Mouse (Mus musculus) midbrain, postnatal 0 days (tissue): ENCODE results near the gene Ccdc34. TPM values are rescaled to one million over a fixed set of nuclear protein-coding genes. Genes with fewer than 3 reads are reported as not detected.

Experiments used
- ATAC-seq: fragments of 200-750 bp; cut with Nextera tagmentation; 2 replicates; pipeline ENCODE4 v1.8.0; 2017; ENCODE audit warnings: moderate number of reproducible peaks, mild to moderate bottlenecking, moderate TSS enrichment, moderate library complexity; ENCODE audit not compliant: low FRiP score
- DNase-seq: peaks from one replicate; pipeline ENCODE4 v3.0.0-alpha.2; 2015; ENCODE audit warnings: low spot score
- H3K27ac ChIP-seq: fragments of 300-500 bp; sonication (generic); 2 replicates; pipeline ENCODE4 v1.5.1; 2014; ENCODE audit warnings: low read depth, mild to moderate bottlenecking, low read length, mixed read lengths
- H3K27me3 ChIP-seq: fragments of 300-500 bp; sonication (generic); 2 replicates; pipeline ENCODE4 v1.6.1; 2014; ENCODE audit warnings: low read length, control low read depth, mixed read lengths; ENCODE audit not compliant: insufficient read depth
- H3K36me3 ChIP-seq: fragments of 300-500 bp; sonication (generic); 2 replicates; pipeline ENCODE4 v1.6.1; 2014; ENCODE audit warnings: low read length, control low read depth, mixed read lengths; ENCODE audit not compliant: insufficient read depth
- H3K4me1 ChIP-seq: fragments of 300-500 bp; sonication (generic); 2 replicates; pipeline ENCODE4 v1.6.1; 2014; ENCODE audit warnings: mild to moderate bottlenecking, control low read depth, antibody characterized with exemption, low read length, mixed read lengths; ENCODE audit not compliant: insufficient read depth
- H3K4me2 ChIP-seq: fragments of 300-500 bp; sonication (generic); 2 replicates; pipeline ENCODE4 v1.6.1; 2014; ENCODE audit warnings: low read depth, mild to moderate bottlenecking, low read length, mixed read lengths; ENCODE audit not compliant: poor library complexity, severe bottlenecking
- H3K4me3 ChIP-seq: fragments of 300-500 bp; sonication (generic); 2 replicates; pipeline ENCODE4 v1.5.1; 2014; ENCODE audit warnings: low read depth, mild to moderate bottlenecking, low read length, moderate library complexity
- H3K9ac ChIP-seq: fragments of 300-500 bp; sonication (generic); replicated peaks from 2 replicates; pipeline ENCODE4 v1.6.1; 2014; ENCODE audit warnings: mild to moderate bottlenecking, low read length, moderate library complexity, mixed read lengths; ENCODE audit not compliant: poor library complexity, severe bottlenecking
- H3K9me3 ChIP-seq: fragments of 300-500 bp; sonication (generic); 2 replicates; pipeline ENCODE4 v1.6.1; 2016; ENCODE audit warnings: low read length, control low read depth
- CTCF ChIP-seq: IDR thresholded peaks from 2 replicates; pipeline ENCODE4 v1.5.1; 2016; ENCODE audit warnings: antibody characterized with exemption, mild to moderate bottlenecking
- WGBS: fragments of 180-500 bp; shearing (Covaris S2); extraction: QIAGEN DNeasy Blood & Tissue Kit; methylation state at CpG from one replicate; pipeline ENCODE4 v1.1.7; 2014; 5-methylcytosine and 5-hydroxymethylcytosine counted together
- polyA plus RNA-seq: library from polyadenylated mRNA; unstranded; fragments of >200 nt; fragmentation: Nextera tagmentation; extraction: Ambion mirVana; gene quantifications from 2 replicates; pipeline ENCODE4 v1.2.1, GENCODE M21; 2015
- total RNA-seq: library from RNA; depleted of rRNA; stranded (reverse); fragments of >200 nt; gene quantifications from 2 replicates; pipeline ENCODE4 v1.2.3, GENCODE M21; 2014; rRNA removed

The Ccdc34 gene
- total and polyA plus RNA-seq, 2 experiments from 2014 or later, result 19.8 to 28.9 TPM

DNA sequence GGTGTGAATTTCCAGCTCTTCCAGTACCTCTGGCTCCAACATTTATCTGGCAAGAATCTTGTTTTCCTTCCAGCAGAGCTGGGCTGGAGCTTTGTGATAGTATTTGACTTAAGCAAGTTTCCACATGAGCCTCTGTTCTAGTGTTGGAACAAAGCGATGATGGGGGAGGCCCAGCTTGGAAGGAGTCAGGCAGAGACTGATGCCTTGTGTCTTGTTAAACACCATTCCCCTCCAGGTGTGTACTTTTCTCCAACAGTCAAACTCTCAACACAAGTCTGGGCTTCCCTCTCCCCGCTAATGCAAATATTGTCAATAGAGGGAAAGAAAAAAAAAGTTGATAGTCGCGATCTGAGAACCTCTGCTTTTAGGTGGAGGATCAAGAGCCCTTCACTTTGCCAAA, 196.7 kb downstream of the Ccdc34 start:
- Histone ChIP-seq H3K4me2 (no peak overlapping the region), H3K9ac (no peak overlapping the region), H3K9me3 (no peaks in the 10 kb centered on the region), H3K4me1 (no peaks in the 10 kb centered on the region), H3K27me3 (no peaks in the 10 kb centered on the region), H3K4me3 (no peak overlapping the region), H3K27ac (no peak overlapping the region), H3K36me3 (no peaks in the 10 kb centered on the region)
- 89% methylated on average over 4 of the region's 4 CpGs for WGBS
- no peak for TF ChIP-seq CTCF
- DNase-seq (no peak), ATAC-seq (no peak)

DNA sequence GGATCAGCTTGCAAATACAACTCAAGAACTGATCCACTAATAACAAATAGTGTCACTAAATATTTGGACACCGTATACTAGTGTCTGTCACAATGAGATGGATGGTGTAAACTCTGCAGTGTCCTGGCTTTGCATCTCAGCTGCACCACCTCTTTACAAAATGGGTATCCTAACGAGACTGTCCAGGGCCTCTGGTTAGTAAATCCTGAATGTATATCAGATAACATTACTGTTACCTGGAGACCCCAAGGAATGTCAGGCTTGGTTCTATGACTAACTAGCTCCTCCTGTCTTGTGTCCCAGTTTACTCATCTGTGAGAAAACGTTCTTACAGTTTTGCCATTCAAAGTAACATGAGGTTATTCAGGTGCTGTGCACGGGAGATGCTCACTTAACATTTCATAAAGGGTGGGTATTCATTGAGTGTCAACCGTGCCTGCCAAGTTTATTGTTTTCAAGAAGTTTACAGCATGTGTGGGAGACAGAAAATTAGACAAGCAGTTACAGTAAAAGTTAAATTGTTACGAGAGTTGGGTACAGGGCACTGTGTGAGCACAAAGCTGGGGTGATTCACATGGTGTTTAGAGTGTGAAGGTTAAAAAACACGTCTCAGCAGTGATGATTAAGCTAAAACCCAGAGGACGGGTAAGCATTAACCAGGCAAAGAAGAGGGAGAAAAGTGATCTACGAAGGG, 197.5 kb downstream of the Ccdc34 start:
- Histone ChIP-seq H3K36me3 (no peaks in the 10 kb centered on the region), H3K9me3 (no peaks in the 10 kb centered on the region), H3K27me3 (no peaks in the 10 kb centered on the region), H3K4me2 (no peak overlapping the region), H3K27ac (no peak overlapping the region), H3K4me3 (no peak overlapping the region), H3K9ac (no peak overlapping the region), H3K4me1 (no peaks in the 10 kb centered on the region)
- WGBS, result 66% methylated on average over 9 of the region's 9 CpGs
- no peak for TF ChIP-seq CTCF
- ATAC-seq, result no peak
- no peak for DNase-seq

DNA sequence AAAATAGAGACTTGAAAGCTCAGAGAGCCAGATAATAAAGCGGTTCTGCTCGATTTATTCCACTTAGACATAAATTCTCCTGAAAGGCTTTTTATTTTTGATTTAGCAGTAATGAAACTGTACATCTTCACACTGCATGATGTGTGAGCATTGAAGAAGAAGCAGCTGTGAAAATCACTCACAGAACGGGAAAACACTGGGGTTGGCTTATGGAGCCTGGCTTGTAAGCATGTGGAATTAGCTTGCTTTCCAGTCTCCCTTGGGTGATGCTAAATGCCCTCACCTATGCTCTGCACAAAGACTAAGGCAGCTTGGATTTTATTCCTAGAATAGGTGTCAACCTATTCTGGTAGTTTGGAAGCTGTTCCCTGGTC, 198.1 kb downstream of the Ccdc34 start:
- no peaks in the 10 kb centered on the region for H3K27me3 ChIP-seq
- no peaks in the 10 kb centered on the region for H3K9me3 ChIP-seq
- TF ChIP-seq CTCF, result no peak
- H3K4me2 ChIP-seq, result no peak overlapping the region
- 68% methylated on average over 3 of the region's 3 CpGs for WGBS
- no peak overlapping the region for H3K4me3 ChIP-seq
- no peaks in the 10 kb centered on the region for H3K36me3 ChIP-seq
- no peak overlapping the region for H3K9ac ChIP-seq
- ATAC-seq, result no peak
- no peaks in the 10 kb centered on the region for H3K4me1 ChIP-seq
- no peak overlapping the region for H3K27ac ChIP-seq
- no peak for DNase-seq

DNA sequence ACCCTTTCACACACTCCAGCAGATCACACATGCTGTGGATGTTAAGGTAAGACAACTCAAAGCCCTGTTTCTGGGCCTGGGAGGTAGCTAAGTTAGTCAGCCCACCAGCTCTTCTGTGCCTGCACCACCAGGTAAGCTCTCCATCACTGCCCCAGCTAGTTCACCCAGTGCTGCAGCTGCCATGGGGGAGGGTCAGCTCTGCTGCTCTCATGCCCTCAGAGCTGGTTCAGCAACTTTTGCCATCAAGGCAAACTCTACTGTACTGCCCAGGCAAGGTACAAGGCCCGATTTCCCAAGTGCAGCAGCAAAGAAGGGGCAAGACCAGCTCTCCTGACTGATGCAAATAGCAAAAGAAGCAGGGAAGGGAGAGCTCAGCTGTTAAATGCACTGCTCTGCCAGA, 202.9 kb downstream of the Ccdc34 start:
- ATAC-seq (no peak), DNase-seq (no peak)
- H3K9me3 ChIP-seq, result no peaks in the 10 kb centered on the region
- H3K36me3 ChIP-seq, result no peaks in the 10 kb centered on the region
- no peak overlapping the region for H3K9ac ChIP-seq
- WGBS, result 76% methylated on average over 1 of the region's 1 CpGs
- no peak overlapping the region for H3K4me2 ChIP-seq
- no peak overlapping the region for H3K27ac ChIP-seq
- no peak for TF ChIP-seq CTCF
- H3K27me3 ChIP-seq, result no peaks in the 10 kb centered on the region
- H3K4me1 ChIP-seq, result no peaks in the 10 kb centered on the region
- H3K4me3 ChIP-seq, result no peak overlapping the region

DNA sequence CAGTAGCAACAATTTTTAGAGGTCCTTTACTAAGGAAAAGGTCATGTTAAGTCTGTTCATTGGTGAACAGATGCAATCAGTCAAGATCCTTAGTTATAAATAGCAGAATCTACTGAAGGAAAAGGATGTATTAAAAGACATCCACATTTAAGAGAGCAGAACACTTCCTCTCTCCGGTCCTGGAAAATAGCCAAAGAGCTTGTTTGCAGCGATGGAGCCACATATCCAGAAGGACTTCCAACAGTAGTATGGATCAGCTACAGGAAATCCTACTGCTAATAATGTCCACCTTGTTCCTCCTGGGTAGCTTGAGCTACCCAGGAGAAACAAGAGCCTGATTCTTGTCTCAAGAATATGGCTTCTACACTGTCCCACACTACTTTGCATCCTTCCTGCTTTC, 205.2 kb downstream of the Ccdc34 start:
- Histone ChIP-seq H3K36me3 (no peaks in the 10 kb centered on the region), H3K9ac (no peak overlapping the region), H3K27ac (no peak overlapping the region), H3K4me1 (no peaks in the 10 kb centered on the region), H3K4me3 (no peak overlapping the region), H3K27me3 (no peaks in the 10 kb centered on the region), H3K9me3 (no peaks in the 10 kb centered on the region), H3K4me2 (no peak overlapping the region)
- TF ChIP-seq CTCF, result no peak
- 85% methylated on average over 2 of the region's 2 CpGs for WGBS
- no peak for DNase-seq
- no peak for ATAC-seq

Other genes starting within 250 kb of the Ccdc34 start
- 232 and 296 TPM in 2 replicates for gene Lin7c, start 127.0 kb upstream of the Ccdc34 start, total RNA-seq
- 206 and 209 TPM in 2 replicates for gene Lin7c, start 127.0 kb upstream of the Ccdc34 start, polyA plus RNA-seq
- gene Lgr4, start 100.2 kb upstream of the Ccdc34 start, total RNA-seq, result 33.4 and 36.4 TPM in 2 replicates
- 9.9 and 10.1 TPM in 2 replicates for gene Lgr4, start 100.2 kb upstream of the Ccdc34 start, polyA plus RNA-seq